Mouse (Mus musculus): ENCODE measurements around the gene Piwil4.

DNA sequence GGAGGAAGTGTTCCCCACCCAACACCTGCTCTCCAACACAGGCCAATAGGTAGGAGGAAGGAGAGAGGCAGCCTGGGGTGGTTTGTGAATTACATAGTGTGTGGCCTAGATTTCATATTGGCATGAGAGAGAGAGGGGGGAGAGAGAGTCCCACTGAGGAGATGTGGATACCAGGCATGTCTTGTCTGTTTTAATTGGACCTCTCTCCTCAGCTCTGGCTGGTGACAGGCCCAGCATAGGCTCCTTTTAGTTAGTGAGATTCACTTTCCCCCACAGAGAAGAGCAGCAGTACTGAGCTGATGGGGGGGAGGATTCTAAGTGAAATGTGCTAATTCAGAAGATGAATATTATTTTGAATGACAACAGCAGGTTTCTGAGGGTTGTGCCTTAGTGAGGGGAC is 57.8 kb downstream of the Piwil4 start:
- TF ChIP-seq POLR2AphosphoS2 (IDR thresholded peaks at IDR 0.05; ENCODE audit: low read depth, low read length) (no peak), ZC3H11A (IDR thresholded peaks at IDR 0.05; ENCODE audit: low read depth, low read length) (no peak), POLR2A (IDR thresholded peaks at IDR 0.05; ENCODE audit: low read depth, low read length) (no peak), ETS1 (conservative IDR thresholded peaks at IDR 0.05; ENCODE audit: low read depth, low read length) (no peak)
